Mouse (Mus musculus): ENCODE measurements at regions not wholly inside any gene's neighbourhood (a gene's known extent, or its start where the extent isn't known, plus 50 kb on each side); places are given as distances from the start of the nearest gene placed in this dataset.

DNA sequence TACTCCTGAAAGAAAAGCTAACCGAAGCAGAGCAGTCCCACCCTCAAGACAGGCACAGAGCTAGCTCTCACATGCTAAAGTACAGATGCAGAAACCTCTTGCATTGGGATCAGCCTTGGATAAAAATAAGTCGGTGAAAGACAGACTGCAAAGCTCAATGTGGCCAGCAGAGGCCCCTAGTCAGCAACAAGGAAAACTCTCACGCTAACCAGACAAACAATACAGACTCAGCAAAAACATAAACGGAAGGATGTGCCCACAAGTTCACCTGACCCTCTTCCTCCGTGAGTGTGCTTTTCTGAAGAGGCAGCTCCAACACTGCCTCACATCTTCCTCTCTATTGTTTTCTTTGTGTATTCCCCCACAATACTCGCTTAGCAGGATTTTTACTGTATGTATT lies 77.8 kb downstream of the Rpia start:
- peak; percentile 48 to 65 for DNase-seq

DNA sequence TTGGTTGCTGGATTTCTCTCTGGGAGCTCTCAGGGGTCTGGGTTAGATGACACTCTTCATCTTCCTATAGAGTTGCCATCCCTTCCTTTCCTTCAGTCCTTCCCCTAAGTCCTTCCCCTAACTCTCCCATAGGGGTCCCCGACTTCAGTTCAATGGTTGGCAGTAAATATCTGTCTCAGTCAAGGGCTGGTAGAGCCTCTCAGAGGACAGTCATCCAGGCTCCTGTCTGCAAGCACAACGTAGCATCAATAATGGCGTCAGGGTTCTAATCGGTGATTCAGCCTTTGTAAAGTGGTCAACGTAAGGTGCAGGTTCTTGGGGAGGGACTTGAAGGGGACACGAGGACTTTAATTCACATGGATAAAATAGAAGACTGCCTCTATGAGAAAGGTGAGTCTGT lies 78.4 kb downstream of the Rpia start:
- no peak for DNase-seq

DNA sequence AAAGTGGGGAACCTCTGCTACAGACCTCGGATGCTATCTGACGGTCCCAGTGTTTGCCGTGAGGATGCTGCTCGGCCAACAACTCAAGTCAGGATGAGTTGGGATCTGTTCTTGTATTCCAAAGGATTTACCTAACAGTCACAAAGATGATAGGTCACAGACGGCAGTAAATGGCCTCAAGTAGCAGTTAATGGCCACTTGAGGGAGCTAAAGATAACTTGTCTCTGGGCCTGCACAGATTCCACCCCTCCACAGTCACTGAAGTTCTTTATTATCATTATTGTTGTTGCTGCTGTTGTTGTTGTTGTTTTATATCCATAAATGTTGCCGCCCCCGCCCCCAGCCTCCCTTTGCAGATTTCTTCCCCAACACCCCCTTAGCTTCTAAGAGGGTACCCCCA lies 78.9 kb downstream of the Rpia start:
- no peak for DNase-seq

DNA sequence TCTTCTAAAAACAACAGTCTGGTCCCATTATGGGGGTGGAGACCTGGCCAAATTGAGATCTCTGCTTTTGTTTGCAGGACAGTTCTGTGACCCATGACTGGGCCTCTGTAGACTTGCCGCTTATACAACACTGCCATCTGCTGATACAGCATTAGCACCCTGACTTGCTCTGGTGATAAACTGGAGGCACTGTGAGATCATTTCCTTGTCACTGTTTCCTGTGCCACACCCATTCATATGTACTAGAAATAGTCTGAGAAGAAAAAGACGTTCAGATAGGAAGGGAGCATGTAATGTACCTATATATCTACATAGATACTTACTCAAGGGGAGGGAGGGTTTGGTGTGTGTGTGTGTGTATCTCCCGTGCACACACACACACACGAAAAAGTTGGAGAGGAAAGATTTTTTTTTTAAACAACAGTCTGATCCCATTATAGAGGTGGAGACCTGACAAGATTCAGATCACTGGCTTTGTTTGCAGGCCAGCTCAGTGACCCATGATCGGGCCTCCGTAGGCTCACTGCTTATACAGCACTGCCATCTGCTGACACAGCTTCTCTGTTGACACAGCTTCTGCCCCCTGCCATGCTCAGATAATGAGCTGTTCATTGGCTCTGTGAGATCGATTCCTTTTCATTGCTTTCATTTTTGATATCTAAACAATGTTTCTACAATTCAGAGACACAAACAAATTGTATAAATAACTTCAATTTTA lies 82.5 kb downstream of the Rpia start:
- DNase-seq = peak; percentile 50 to 66

DNA sequence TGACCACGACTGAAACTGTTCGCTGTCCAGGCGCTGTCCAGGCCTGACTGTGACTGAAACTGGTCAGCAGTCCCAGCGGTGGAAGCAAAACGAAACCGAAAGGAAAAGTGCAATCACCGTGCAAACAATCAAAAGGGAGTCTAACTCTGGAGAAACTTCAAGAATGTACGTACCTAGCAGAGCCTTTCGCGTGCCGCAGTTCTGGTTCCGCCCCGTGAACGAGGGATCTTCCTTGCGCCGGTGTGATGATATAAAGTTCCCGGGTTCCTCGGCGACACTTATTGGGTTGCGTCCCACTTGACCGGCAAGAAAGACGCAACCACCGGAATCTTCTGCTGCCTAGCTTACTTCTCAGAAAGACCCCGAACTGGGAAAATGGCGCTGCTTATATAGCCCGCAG lies 96.4 kb downstream of the Rpia start:
- no peak for DNase-seq
